17 mouse cellular contexts compared by ENCODE assay signal in the genomic region with DNA sequence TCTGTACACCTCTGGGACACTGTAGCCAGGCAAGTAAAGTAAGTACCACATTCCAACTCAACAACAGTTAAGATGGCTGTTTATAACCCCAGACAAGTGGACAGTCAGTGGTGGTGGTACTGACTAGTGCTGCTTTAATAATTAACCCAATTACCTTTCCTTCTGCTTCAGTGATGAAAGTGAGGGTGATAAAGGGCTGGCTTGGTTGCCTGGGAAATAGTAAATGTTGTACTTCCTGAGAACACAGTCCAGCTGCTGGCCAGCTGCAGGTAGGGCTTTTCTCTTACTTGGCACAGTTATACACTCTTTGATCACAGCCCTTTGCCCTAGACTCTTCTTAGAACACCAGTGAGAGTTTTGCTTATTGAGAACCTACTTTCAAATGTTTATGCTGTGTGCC.
A peak's percentile ranks its signal among the peaks of the same experiment; 100 is the strongest.
DNase-seq lines count a peak whose midpoint lies in the region; ATAC-seq and TF ChIP-seq lines count a peak whose summit lies in the region.
"Had no signal": no experiment of that assay in that cellular context is flagged by ENCODE, and none has a peak within 500 bp of the region (broad histone marks: within the 10 kb centered on the region; RNA-seq: fewer than 3 reads in every experiment).

No protein-coding gene starts in this region.

- H3K4me3 ChIP-seq in liver, adult 2 months (ENCODE audit: insufficient read depth, low read depth, low read length), result no peak overlapping the region
- no peak overlapping the region for H3K4me3 ChIP-seq in liver, embryonic 11.5 days (ENCODE audit: low read depth, low read length)
- H3K4me3 ChIP-seq in kidney, embryonic 14.5 days (ENCODE audit: low read length), result no peak overlapping the region
- H3K4me3 ChIP-seq: forebrain, embryonic 15.5 days; heart, embryonic 12.5 days; limb, embryonic 13.5 days; megakaryocyte, embryonic 14.5 days had no signal

- H3K9ac ChIP-seq in liver, adult 2 months (ENCODE audit: low read depth, low read length), result no peak overlapping the region
- no peak overlapping the region for H3K9ac ChIP-seq in liver, embryonic 11.5 days (ENCODE audit: low read depth, low read length)
- no peak overlapping the region for H3K9ac ChIP-seq in kidney, embryonic 14.5 days (ENCODE audit: low read depth, low read length)
- H3K9ac ChIP-seq: forebrain, embryonic 15.5 days; heart, embryonic 12.5 days; limb, embryonic 13.5 days had no signal

- H3K36me3 ChIP-seq in liver, adult 2 months (ENCODE audit: control insufficient read depth, insufficient read depth, low read length), result peaks cover 3% of the 10 kb centered on the region; the same call in 1 of the 2 replicates
- no peaks in the 10 kb centered on the region for H3K36me3 ChIP-seq in liver, embryonic 11.5 days (ENCODE audit: control insufficient read depth, insufficient read depth, low read length)
- no peaks in the 10 kb centered on the region for H3K36me3 ChIP-seq in kidney, embryonic 14.5 days (ENCODE audit: control insufficient read depth, insufficient read depth, low read length)
- H3K36me3 ChIP-seq: forebrain, embryonic 15.5 days; heart, embryonic 12.5 days; limb, embryonic 13.5 days had no signal

- H3K79me2 ChIP-seq in liver, adult 2 months (ENCODE audit: control insufficient read depth, insufficient read depth, low read length), result no peaks in the 10 kb centered on the region; the same call in 1 of the 2 replicates

- H3K27me3 ChIP-seq in liver, adult 2 months (ENCODE audit: control insufficient read depth, insufficient read depth, low read length), result no peaks in the 10 kb centered on the region
- H3K27me3 ChIP-seq in liver, embryonic 11.5 days (replicated peaks; ENCODE audit: control insufficient read depth, insufficient read depth, low read length), result no peaks in the 10 kb centered on the region
- no peaks in the 10 kb centered on the region for H3K27me3 ChIP-seq in kidney, embryonic 14.5 days (ENCODE audit: control insufficient read depth, insufficient read depth, low read length)
- H3K27me3 ChIP-seq: forebrain, embryonic 15.5 days; heart, embryonic 12.5 days; limb, embryonic 13.5 days; megakaryocyte, embryonic 14.5 days had no signal

- no peak overlapping the region for H3K4me2 ChIP-seq in liver, embryonic 11.5 days
- no peak overlapping the region for H3K4me2 ChIP-seq in kidney, embryonic 14.5 days (replicated peaks; ENCODE audit: low read depth, low read length)
- H3K4me2 ChIP-seq: forebrain, embryonic 15.5 days; heart, embryonic 12.5 days; limb, embryonic 13.5 days had no signal

- TF ChIP-seq CTCF in liver, adult 2 months (IDR thresholded peaks at IDR 0.05; ENCODE audit: low read depth, low read length), result no peak

- TF ChIP-seq POLR2A in liver, adult 2 months (IDR thresholded peaks at IDR 0.05; ENCODE audit: extremely low read depth, insufficient read depth, low read length), result no peak

- peaks cover 10% of the 10 kb centered on the region; the same call in 1 of the 2 replicates for H3K4me1 ChIP-seq in liver, adult 2 months (ENCODE audit: control insufficient read depth, insufficient read depth, low read length)
- peaks cover 15% of the 10 kb centered on the region for H3K4me1 ChIP-seq in liver, embryonic 11.5 days (replicated peaks; ENCODE audit: control insufficient read depth, insufficient read depth, low read length)
- no peaks in the 10 kb centered on the region for H3K4me1 ChIP-seq in kidney, embryonic 14.5 days (ENCODE audit: control insufficient read depth, insufficient read depth, low read length)
- H3K4me1 ChIP-seq: forebrain, embryonic 15.5 days had no signal

- H3K9me3 ChIP-seq in liver, embryonic 11.5 days (ENCODE audit: control insufficient read depth, low read length), result no peaks in the 10 kb centered on the region
- no peaks in the 10 kb centered on the region for H3K9me3 ChIP-seq in kidney, embryonic 14.5 days (ENCODE audit: control insufficient read depth, low read length)
- H3K9me3 ChIP-seq: forebrain, embryonic 15.5 days; heart, embryonic 12.5 days; limb, embryonic 13.5 days; megakaryocyte, embryonic 14.5 days had no signal

- ATAC-seq in liver, embryonic 11.5 days (replicated peaks; ENCODE audit: low FRiP score), result no peak
- ATAC-seq in kidney, embryonic 14.5 days (ENCODE audit: low FRiP score, low TSS enrichment), result peak; percentile 60; the same call in 1 of the 2 replicates
- ATAC-seq in granulocyte monocyte progenitor cell, adult 5-6 weeks (replicated peaks; ENCODE audit: poor library complexity, severe bottlenecking), result no peak
- ATAC-seq: forebrain, embryonic 15.5 days had no signal

- H3K27ac ChIP-seq in liver, adult 2 months (replicated peaks; ENCODE audit: insufficient read depth, low read depth, low read length), result no peak overlapping the region
- H3K27ac ChIP-seq in liver, embryonic 11.5 days (ENCODE audit: low read depth, low read length), result no peak overlapping the region
- H3K27ac ChIP-seq in kidney, embryonic 14.5 days (ENCODE audit: low read depth, low read length), result no peak overlapping the region
- H3K27ac ChIP-seq: forebrain, embryonic 15.5 days; limb, embryonic 13.5 days had no signal

- peak; percentile 97 for DNase-seq in liver, adult 2 months (ENCODE audit: extremely low read depth, low read depth, low spot score)
- no peak for DNase-seq in liver, embryonic 11.5 days (ENCODE audit: low spot score)
- peak; percentile 38 for DNase-seq in large intestine, adult 2 months (ENCODE audit: low read depth, low spot score)
- DNase-seq in yolk sac, embryonic 10.5 days (ENCODE audit: low spot score), result peak; percentile 62
- no peak for DNase-seq in frontal cortex, postnatal 14 days (ENCODE audit: low spot score in 2 of 2)
- no peak for DNase-seq in spleen, postnatal 4 days (ENCODE audit: low spot score in 2 of 2)
- DNase-seq: cerebellum, postnatal 25 days; gastrocnemius, postnatal 25 days; heart, postnatal 36 days; layer of hippocampus, postnatal 36 days; spleen, adult 18-20 months had no signal

Comparison
In these comparisons a context has a peak if more than half of its experiments do, and no peak if none do; other contexts are left out.
1. DNase-seq: peak in liver, adult 2 months (single experiment), large intestine, adult 2 months (single experiment) and yolk sac, embryonic 10.5 days (single experiment); none in liver, embryonic 11.5 days (single experiment), frontal cortex, postnatal 14 days (0 of 2) and spleen, postnatal 4 days (0 of 2).